Mouse (Mus musculus): ENCODE measurements around the gene Dusp18.

The Dusp18 gene

GRCm38 (mm10) chr11:3931511-3932211 is 36.6 kb downstream of the Dusp18 start, which contains the start of gene Tcn2:
TSS of gene Tcn2 (minus strand) at chr11:3932159.
- DNase-seq = peak; percentile 62

GRCm38 (mm10) chr11:3933756-3934285 is 38.8 kb downstream of the Dusp18 start:
- no peak for DNase-seq

- DNase-seq = no peak
Measured at GRCm38 (mm10) chr11:3935135-3935534, 40.1 kb downstream of the Dusp18 start.

- DNase-seq = no peak
Measured at GRCm38 (mm10) chr11:3936318-3936717, 41.3 kb downstream of the Dusp18 start.

GRCm38 (mm10) chr11:3937321-3937874 is 42.4 kb downstream of the Dusp18 start:
- no peak for DNase-seq

- no peak for DNase-seq
Measured at GRCm38 (mm10) chr11:3941371-3941770, 46.3 kb downstream of the Dusp18 start.

- DNase-seq = no peak
Measured at GRCm38 (mm10) chr11:3946386-3946785, 51.3 kb downstream of the Dusp18 start.

Measured in right cerebral cortex, postnatal 4 days (tissue).